Mouse (Mus musculus) midbrain, embryonic 12.5 days (tissue): Measurements from ENCODE around the gene Lca5l. TPM values are rescaled to one million over a fixed set of nuclear protein-coding genes. Genes with fewer than 3 reads are reported as not detected.
A peak's percentile ranks its signal among the peaks of the same experiment; 100 is the strongest.

Source experiments
- ATAC-seq: fragments of 200-750 bp; cut with Nextera tagmentation; 2 replicates; pipeline ENCODE4 v1.8.0; 2017; ENCODE audit warnings: low read depth, moderate TSS enrichment, moderate library complexity; ENCODE audit not compliant: low FRiP score
- H3K27ac ChIP-seq: fragments of 300-500 bp; sonication (generic); replicated peaks from 2 replicates; pipeline ENCODE4 v1.5.1; 2016; ENCODE audit warnings: mild to moderate bottlenecking
- H3K27me3 ChIP-seq: fragments of 300-500 bp; sonication (generic); 2 replicates; pipeline ENCODE4 v1.6.1; 2016; ENCODE audit warnings: mild to moderate bottlenecking
- H3K36me3 ChIP-seq: fragments of 300-500 bp; sonication (generic); 2 replicates; pipeline ENCODE4 v1.6.1; 2016
- H3K4me1 ChIP-seq: fragments of 300-500 bp; sonication (generic); 2 replicates; pipeline ENCODE4 v1.6.1; 2016
- H3K4me2 ChIP-seq: fragments of 300-500 bp; sonication (generic); replicated peaks from 2 replicates; pipeline ENCODE4 v1.6.1; 2016; ENCODE audit warnings: mild to moderate bottlenecking, moderate library complexity
- H3K4me3 ChIP-seq: fragments of 300-500 bp; sonication (generic); 2 replicates; pipeline ENCODE4 v1.5.1; 2016; ENCODE audit warnings: mild to moderate bottlenecking
- H3K9ac ChIP-seq: fragments of 300-500 bp; sonication (generic); replicated peaks from 2 replicates; pipeline ENCODE4 v1.6.1; 2016; ENCODE audit warnings: mild to moderate bottlenecking, moderate library complexity
- H3K9me3 ChIP-seq: fragments of 300-500 bp; sonication (generic); 2 replicates; pipeline ENCODE4 v1.6.1; 2016; ENCODE audit warnings: mild to moderate bottlenecking
- whole genome bisulfite sequencing: fragments of 180-500 bp; shearing (Covaris S2); methylation state at CpG from one replicate; pipeline ENCODE4 v1.1.7; 2016; 5-methylcytosine and 5-hydroxymethylcytosine counted together
- polyA plus RNA-seq: library from polyadenylated mRNA; unstranded; fragments of >200 nt; fragmentation: Nextera tagmentation; extraction: Ambion mirVana; gene quantifications from 2 replicates; pipeline ENCODE4 v1.2.1, GENCODE M21; 2016

The Lca5l gene
- 1.2 and 1.6 TPM in 2 replicates for polyA plus RNA-seq

GRCm38 (mm10) chr16:96191531-96192506 lies at the start of gene Lca5l:
Gene Lca5l, minus strand, starts transcription at chr16:96192271.
- Histone ChIP-seq H3K4me1 (peaks cover 6% of the 10 kb centered on the region; the same call in 1 of the 2 replicates), H3K4me3 (peak within 1 kb of the TSS; percentile 77), H3K36me3 (no peaks in the 10 kb centered on the region), H3K4me2 (peak within 1 kb of the TSS; percentile 58), H3K27me3 (0 out of 2 replicates have a peak, but pooled peaks cover 4% of the 10 kb centered on the region), H3K9ac (peak within 1 kb of the TSS; percentile 79), H3K9me3 (no peaks in the 10 kb centered on the region), H3K27ac (peak within 1 kb of the TSS; percentile 64; the same call in 1 of the 2 replicates)
- 1% methylated on average over 77 of the region's 77 CpGs for WGBS
- ATAC-seq: peak; percentile 99

DNA sequence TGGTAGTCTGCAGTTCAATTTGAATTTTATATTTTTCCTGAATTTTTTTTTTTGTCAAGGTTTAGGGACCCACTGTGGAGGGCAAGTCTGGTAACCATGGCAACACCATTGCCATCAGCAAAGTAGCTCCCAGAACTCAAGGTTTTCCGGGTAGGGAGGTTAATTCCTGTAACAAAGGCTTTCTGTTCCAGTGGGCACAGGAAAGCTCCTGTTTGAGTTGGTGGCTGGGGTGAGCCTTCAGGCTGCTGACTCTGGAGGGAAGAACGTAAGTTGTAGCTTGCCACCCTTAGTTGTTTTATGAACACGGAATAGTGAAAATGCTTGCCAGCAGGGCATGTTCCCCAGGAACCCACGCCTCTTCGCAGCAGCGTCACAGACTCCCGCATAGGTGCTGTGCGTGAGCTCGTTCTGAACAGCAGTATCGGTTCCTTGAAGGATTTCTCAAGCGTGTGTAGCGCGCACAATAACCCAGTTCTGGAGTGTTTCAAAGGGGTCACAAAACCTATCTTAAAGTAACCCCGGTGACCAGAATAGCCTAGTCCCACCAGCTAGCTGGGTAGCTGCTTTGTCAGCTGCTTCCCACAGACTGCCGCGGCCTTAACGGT lies 43.4 kb upstream of the Lca5l start, which contains the start of gene B3galt5:
B3galt5 (plus strand) TSS at position 436 of the 605 bp plus-strand sequence.
- peak within 1 kb of the TSS; percentile 27; the same call in 1 of the 2 replicates for H3K27ac ChIP-seq
- H3K9ac ChIP-seq: no peak within 1 kb of the TSS
- ATAC-seq: no peak
- H3K36me3 ChIP-seq: no peaks in the 10 kb centered on the region
- H3K4me3 ChIP-seq: no peak within 1 kb of the TSS
- peaks cover 8% of the 10 kb centered on the region; the same call in 1 of the 2 replicates for H3K4me1 ChIP-seq
- no peak within 1 kb of the TSS for H3K4me2 ChIP-seq
- 63% methylated on average over 17 of the region's 17 CpGs for WGBS
- H3K9me3 ChIP-seq: no peaks in the 10 kb centered on the region
- no peaks in the 10 kb centered on the region for H3K27me3 ChIP-seq

DNA sequence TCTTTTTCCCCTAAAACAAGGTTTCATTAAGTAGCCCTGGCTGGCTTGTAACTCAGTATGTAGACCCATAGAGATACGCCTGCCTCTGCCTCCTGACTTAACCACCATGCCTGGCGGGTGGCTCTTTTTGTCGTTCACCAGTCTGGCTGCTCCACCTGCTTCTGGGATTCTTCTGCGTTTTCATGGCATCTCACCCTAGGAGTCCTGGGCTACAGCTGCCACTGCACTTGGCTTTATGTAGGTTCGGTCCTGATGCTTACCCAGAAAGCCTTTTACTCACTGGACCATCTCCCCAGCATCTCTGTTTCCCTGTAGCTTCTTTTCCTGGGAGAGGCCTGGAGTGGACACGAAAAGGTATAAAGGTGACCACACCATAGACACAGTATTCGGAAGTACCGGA lies 41.9 kb upstream of the Lca5l start:
- H3K4me3 ChIP-seq: no peak overlapping the region
- WGBS: 91% methylated on average over 8 of the region's 8 CpGs

GRCm38 (mm10) chr16:96231974-96232373 lies 39.9 kb upstream of the Lca5l start:
- ATAC-seq: no peak
- 92% methylated on average over 8 of the region's 8 CpGs for WGBS
- Histone ChIP-seq H3K36me3 (no peaks in the 10 kb centered on the region), H3K27me3 (no peaks in the 10 kb centered on the region), H3K9me3 (no peaks in the 10 kb centered on the region), H3K9ac (no peak overlapping the region), H3K27ac (no peak overlapping the region), H3K4me1 (peaks cover 8% of the 10 kb centered on the region; the same call in 1 of the 2 replicates), H3K4me3 (no peak overlapping the region), H3K4me2 (no peak overlapping the region)

More for the DNA sequence above, 41.9 kb upstream of the Lca5l start:
- no peaks in the 10 kb centered on the region for H3K27me3 ChIP-seq
- H3K4me1 ChIP-seq: peaks cover 8% of the 10 kb centered on the region; the same call in 1 of the 2 replicates
- H3K27ac ChIP-seq: no peak overlapping the region
- H3K36me3 ChIP-seq: no peaks in the 10 kb centered on the region
- ATAC-seq: no peak
- H3K9me3 ChIP-seq: no peaks in the 10 kb centered on the region
- no peak overlapping the region for H3K4me2 ChIP-seq
- no peak overlapping the region for H3K9ac ChIP-seq

DNA sequence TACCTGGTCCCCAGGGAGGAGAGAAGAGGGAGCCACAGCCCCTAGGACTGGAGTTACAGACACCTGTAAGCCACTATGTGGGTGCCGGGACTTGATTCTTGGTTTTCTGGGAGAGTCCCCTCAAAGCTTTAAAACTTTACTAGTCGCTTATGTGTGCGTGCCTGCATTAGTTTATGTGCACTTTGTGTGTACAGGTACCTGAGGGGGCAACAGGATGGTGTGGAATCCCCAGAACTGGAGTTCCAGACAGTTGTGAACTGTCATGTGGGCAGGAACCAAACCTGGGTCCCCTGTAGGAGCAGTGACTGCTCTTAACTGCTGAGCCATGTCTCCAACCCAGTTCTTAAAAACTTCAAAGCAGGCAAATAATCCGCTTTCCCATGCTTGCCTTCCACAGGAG lies 39.2 kb upstream of the Lca5l start:
- H3K4me2 ChIP-seq: no peak overlapping the region
- H3K4me3 ChIP-seq: no peak overlapping the region
- H3K4me1 ChIP-seq: peaks cover 8% of the 10 kb centered on the region; the same call in 1 of the 2 replicates
- H3K27ac ChIP-seq: no peak overlapping the region
- H3K27me3 ChIP-seq: no peaks in the 10 kb centered on the region
- H3K36me3 ChIP-seq: no peaks in the 10 kb centered on the region
- 93% methylated on average over 4 of the region's 4 CpGs for WGBS
- H3K9ac ChIP-seq: no peak overlapping the region
- no peaks in the 10 kb centered on the region for H3K9me3 ChIP-seq
- ATAC-seq: no peak

DNA sequence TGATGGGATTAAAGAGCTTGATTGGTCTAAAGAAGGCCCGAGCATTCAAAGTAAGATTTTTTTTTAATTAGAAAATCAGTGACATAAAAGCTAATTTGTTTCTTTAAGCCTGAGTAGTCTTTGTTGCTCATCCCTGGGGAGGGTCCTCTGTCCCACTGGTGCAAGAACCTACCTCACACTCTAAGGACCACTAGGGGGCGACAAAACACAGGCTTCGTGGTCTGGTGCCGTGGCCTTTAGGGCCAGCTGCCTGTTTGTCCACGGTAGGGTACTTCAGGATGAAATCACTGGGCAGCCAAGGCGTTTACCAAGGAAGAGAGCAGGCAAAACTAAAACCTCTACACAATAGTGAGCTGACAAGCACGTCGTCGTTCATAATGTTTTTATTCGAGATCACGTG lies 38.3 kb upstream of the Lca5l start:
- H3K36me3 ChIP-seq: no peaks in the 10 kb centered on the region
- peak; percentile 75 for ATAC-seq
- no peaks in the 10 kb centered on the region for H3K27me3 ChIP-seq
- peaks cover 2% of the 10 kb centered on the region; the same call in 1 of the 2 replicates for H3K4me1 ChIP-seq
- WGBS: 25% methylated on average over 11 of the region's 11 CpGs
- H3K9me3 ChIP-seq: no peaks in the 10 kb centered on the region
- H3K4me2 ChIP-seq: no peak overlapping the region
- no peak overlapping the region for H3K4me3 ChIP-seq
- H3K27ac ChIP-seq: no peak overlapping the region
- no peak overlapping the region for H3K9ac ChIP-seq

GRCm38 (mm10) chr16:96229044-96229555 lies 37.0 kb upstream of the Lca5l start:
- no peak overlapping the region for H3K9ac ChIP-seq
- no peak for ATAC-seq
- H3K4me2 ChIP-seq: no peak overlapping the region
- no peaks in the 10 kb centered on the region for H3K9me3 ChIP-seq
- H3K27ac ChIP-seq: no peak overlapping the region
- no peaks in the 10 kb centered on the region for H3K27me3 ChIP-seq
- H3K4me1 ChIP-seq: no peaks in the 10 kb centered on the region
- H3K4me3 ChIP-seq: no peak overlapping the region
- WGBS: 57% methylated on average over 8 of the region's 8 CpGs
- no peaks in the 10 kb centered on the region for H3K36me3 ChIP-seq

- H3K4me1 ChIP-seq: no peaks in the 10 kb centered on the region
- WGBS: 83% methylated on average over 13 of the region's 13 CpGs
- ATAC-seq: no peak
- H3K9me3 ChIP-seq: no peaks in the 10 kb centered on the region
- no peak overlapping the region for H3K27ac ChIP-seq
- H3K36me3 ChIP-seq: no peaks in the 10 kb centered on the region
- H3K4me2 ChIP-seq: no peak overlapping the region
- no peaks in the 10 kb centered on the region for H3K27me3 ChIP-seq
- H3K4me3 ChIP-seq: no peak overlapping the region
- no peak overlapping the region for H3K9ac ChIP-seq
Measured at GRCm38 (mm10) chr16:96228438-96228837, 36.4 kb upstream of the Lca5l start.

DNA sequence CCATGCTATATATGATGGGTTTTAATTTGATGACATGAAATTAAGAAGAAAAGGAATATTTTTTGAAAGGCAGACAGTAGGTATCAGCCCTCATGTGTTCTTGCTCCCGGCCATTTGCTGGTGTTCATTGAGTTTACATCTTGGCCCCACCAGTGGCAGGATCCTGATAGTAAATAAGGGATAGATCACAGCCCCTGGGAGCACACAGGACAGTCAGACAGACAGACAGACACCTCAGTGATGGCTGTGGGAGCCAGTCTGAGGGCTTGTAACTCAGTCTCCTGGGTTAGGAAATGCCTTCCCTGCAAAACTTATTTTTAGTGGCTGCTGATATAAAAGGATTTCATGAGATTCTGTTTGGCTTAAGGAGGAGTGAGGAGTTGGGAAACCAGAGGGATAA lies 30.4 kb upstream of the Lca5l start:
- no peaks in the 10 kb centered on the region for H3K4me1 ChIP-seq
- no peak overlapping the region for H3K4me2 ChIP-seq
- H3K27ac ChIP-seq: no peak overlapping the region
- WGBS: 82% methylated on average over 1 of the region's 1 CpGs
- no peak for ATAC-seq
- no peaks in the 10 kb centered on the region for H3K27me3 ChIP-seq
- H3K4me3 ChIP-seq: no peak overlapping the region
- H3K9me3 ChIP-seq: no peaks in the 10 kb centered on the region
- no peak overlapping the region for H3K9ac ChIP-seq
- H3K36me3 ChIP-seq: no peaks in the 10 kb centered on the region

GRCm38 (mm10) chr16:96221959-96222358 lies 29.9 kb upstream of the Lca5l start:
- no peak overlapping the region for H3K9ac ChIP-seq
- no peaks in the 10 kb centered on the region for H3K9me3 ChIP-seq
- H3K36me3 ChIP-seq: no peaks in the 10 kb centered on the region
- no peak overlapping the region for H3K4me3 ChIP-seq
- H3K27ac ChIP-seq: no peak overlapping the region
- WGBS: 85% methylated on average over 3 of the region's 3 CpGs
- no peaks in the 10 kb centered on the region for H3K27me3 ChIP-seq
- H3K4me2 ChIP-seq: no peak overlapping the region
- H3K4me1 ChIP-seq: no peaks in the 10 kb centered on the region
- ATAC-seq: no peak

DNA sequence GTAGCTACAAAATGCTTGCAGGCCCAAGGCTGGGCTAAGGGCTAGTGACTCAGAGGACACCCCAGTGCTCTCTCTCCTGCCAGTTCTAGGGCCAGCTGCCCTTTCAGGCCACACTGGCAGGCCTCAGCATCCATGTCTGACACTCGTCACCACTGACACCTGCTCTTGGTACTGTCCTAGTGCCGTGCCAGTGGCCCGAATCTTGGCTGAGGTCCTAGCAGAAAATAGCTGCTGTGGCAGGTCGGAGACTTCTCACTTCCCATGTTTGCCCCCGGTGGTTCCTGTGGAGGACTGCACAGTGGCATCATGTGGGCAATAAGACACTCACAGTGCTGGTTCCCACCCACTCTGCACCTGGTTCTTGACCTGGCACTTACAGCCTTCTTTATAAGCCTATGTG lies 29.4 kb upstream of the Lca5l start:
- Histone ChIP-seq H3K4me1 (no peaks in the 10 kb centered on the region), H3K27ac (no peak overlapping the region), H3K9me3 (no peaks in the 10 kb centered on the region), H3K27me3 (no peaks in the 10 kb centered on the region), H3K4me3 (no peak overlapping the region), H3K9ac (no peak overlapping the region), H3K36me3 (no peaks in the 10 kb centered on the region), H3K4me2 (no peak overlapping the region)
- WGBS: 81% methylated on average over 5 of the region's 5 CpGs
- ATAC-seq: no peak

GRCm38 (mm10) chr16:96213027-96213426 lies 21.0 kb upstream of the Lca5l start:
- Histone ChIP-seq H3K9me3 (no peaks in the 10 kb centered on the region; the same call in 1 of the 2 replicates), H3K27me3 (no peaks in the 10 kb centered on the region), H3K9ac (no peak overlapping the region), H3K4me1 (no peaks in the 10 kb centered on the region), H3K27ac (no peak overlapping the region), H3K4me3 (no peak overlapping the region), H3K4me2 (no peak overlapping the region), H3K36me3 (no peaks in the 10 kb centered on the region)
- no peak for ATAC-seq
- 90% methylated on average over 4 of the region's 4 CpGs for WGBS
